Mouse (Mus musculus): ENCODE results near the gene Pacs1. TPM values are rescaled to one million over a fixed set of nuclear protein-coding genes. Genes with fewer than 3 reads are reported as not detected.

The Pacs1 gene
- 10 to 100 TPM; 66.2 to 69.4 TPM for total RNA-seq (2021)
- long read RNA-seq, experiment 1, full-length matches to known transcripts: 59 of 79 reads
- long read RNA-seq, experiment 1, partial matches to known transcripts: 8 of 79 reads
- long read RNA-seq, experiment 1, other reads (novel, unspliced or antisense): 12 of 79 reads
- long read RNA-seq, experiment 2, full-length matches to known transcripts: 50 of 70 reads
- long read RNA-seq, experiment 2, partial matches to known transcripts: 11 of 70 reads
- long read RNA-seq, experiment 2, other reads (novel, unspliced or antisense): 9 of 70 reads

- DNase-seq (ENCODE audit: low spot score in 2 of 2): peak; percentile 79 to 87
- intact Hi-C loops (cut with DNase I): loop anchor here (5.0 kb wide), 1 partner anchor 71 kb away; no protein-coding TSS in a partner anchor
These were observed at the start of gene Pacs1 for GRCm38 (mm10) chr19:5272801-5273733. Pacs1 (minus strand) TSS chr19:5273119.

- intact Hi-C loops (cut with DNase I): no loop called here
- DNase-seq (ENCODE audit: low spot score in 2 of 2): no peak
These were observed 40.3 kb upstream of the Pacs1 start for GRCm38 (mm10) chr19:5313189-5313588.

- no peak for DNase-seq (ENCODE audit: low spot score in 2 of 2)
- intact Hi-C loops (cut with DNase I): loop anchor here (5.0 kb wide), 1 partner anchor 38 kb away; the partner anchor contains the start of gene Cst6
These were observed 36.1 kb upstream of the Pacs1 start for GRCm38 (mm10) chr19:5309025-5309424.

GRCm38 (mm10) chr19:5306968-5307734 is 34.2 kb upstream of the Pacs1 start:
- DNase-seq (ENCODE audit: low spot score in 2 of 2): no peak
- intact Hi-C loops (cut with DNase I): loop anchor here (5.0 kb wide), 1 partner anchor 40 kb away; the partner anchor contains the start of gene Cst6

GRCm38 (mm10) chr19:5306279-5306678 is 33.4 kb upstream of the Pacs1 start:
- no peak for DNase-seq (ENCODE audit: low spot score in 2 of 2)
- intact Hi-C loops (cut with DNase I): loop anchor here (5.0 kb wide), 1 partner anchor 41 kb away; the partner anchor contains the start of gene Cst6

- intact Hi-C loops (cut with DNase I): no loop called here
- DNase-seq (ENCODE audit: low spot score in 2 of 2): peak; percentile 39 to 56
These were observed 29.5 kb upstream of the Pacs1 start for GRCm38 (mm10) chr19:5302455-5302854.

GRCm38 (mm10) chr19:5300588-5300987 is 27.7 kb upstream of the Pacs1 start:
- DNase-seq (ENCODE audit: low spot score in 2 of 2): no peak
- intact Hi-C loops (cut with DNase I): no loop called here

GRCm38 (mm10) chr19:5297903-5298800 is 25.2 kb upstream of the Pacs1 start, which contains the start of gene Gal3st3:
Gal3st3 (plus strand) TSS chr19:5298331.
- DNase-seq (ENCODE audit: low spot score in 2 of 2): peak; percentile 45 to 60
- intact Hi-C loops (cut with DNase I): no loop called here

GRCm38 (mm10) chr19:5296630-5297029 is 23.7 kb upstream of the Pacs1 start:
- peak; percentile 68 to 81 for DNase-seq (ENCODE audit: low spot score in 2 of 2)
- intact Hi-C loops (cut with DNase I): no loop called here

GRCm38 (mm10) chr19:5295736-5296075 is 22.8 kb upstream of the Pacs1 start:
- no peak for DNase-seq (ENCODE audit: low spot score in 2 of 2)
- intact Hi-C loops (cut with DNase I): no loop called here

- intact Hi-C loops (cut with DNase I): no loop called here
These were observed 22.2 kb upstream of the Pacs1 start, which contains the start of gene Sf3b2 for GRCm38 (mm10) chr19:5294972-5295735. Sf3b2 (minus strand) TSS chr19:5295455.

GRCm38 (mm10) chr19:5278381-5278780 is 5.5 kb upstream of the Pacs1 start:
- intact Hi-C loops (cut with DNase I): no loop called here
- no peak for DNase-seq (ENCODE audit: low spot score in 2 of 2)

More at GRCm38 (mm10) chr19:5294972-5295735, 22.2 kb upstream of the Pacs1 start, which contains the start of gene Sf3b2:
- peak; percentile 99 for DNase-seq (ENCODE audit: low spot score in 2 of 2)

- intact Hi-C loops (cut with DNase I): no loop called here
These were observed 4.2 kb upstream of the Pacs1 start for GRCm38 (mm10) chr19:5277140-5277539.

GRCm38 (mm10) chr19:5276531-5276930 is 3.6 kb upstream of the Pacs1 start:
- intact Hi-C loops (cut with DNase I): no loop called here
- no peak for DNase-seq (ENCODE audit: low spot score in 2 of 2)

More at GRCm38 (mm10) chr19:5277140-5277539, 4.2 kb upstream of the Pacs1 start:
- no peak for DNase-seq (ENCODE audit: low spot score in 2 of 2)

- DNase-seq (ENCODE audit: low spot score in 2 of 2): no peak
- intact Hi-C loops (cut with DNase I): no loop called here
These were observed 2.8 kb upstream of the Pacs1 start for GRCm38 (mm10) chr19:5275736-5276135.

- DNase-seq (ENCODE audit: low spot score in 2 of 2): no peak
- intact Hi-C loops (cut with DNase I): loop anchor here (5.0 kb wide), 1 partner anchor 72 kb away; no protein-coding TSS in a partner anchor
These were observed 1.7 kb upstream of the Pacs1 start for GRCm38 (mm10) chr19:5274641-5275040.

- intact Hi-C loops (cut with DNase I): loop anchor here (5.0 kb wide), 1 partner anchor 72 kb away; no protein-coding TSS in a partner anchor
- no peak for DNase-seq (ENCODE audit: low spot score in 2 of 2)
These were observed 997 bp upstream of the Pacs1 start for GRCm38 (mm10) chr19:5273916-5274315.
